Mouse (Mus musculus): ENCODE data around the gene Emid1. TPM values are rescaled to one million over a fixed set of nuclear protein-coding genes. Genes with fewer than 3 reads are reported as not detected.

Gene Emid1
- polyA plus RNA-seq (2014; fragmentation: Nextera tagmentation; extraction: Ambion mirVana), result 9.9 and 11.5 TPM in 2 replicates

GRCm38 (mm10) chr11:5151680-5152337, at the start of gene Emid1:
Gene Emid1 (minus strand): TSS chr11:5152257.
- H3K4me1 ChIP-seq (ENCODE audit: control insufficient read depth, insufficient read depth, low read length), result peaks cover 15% of the 10 kb centered on the region; the same call in 1 of the 2 replicates
- ATAC-seq (ENCODE audit: insufficient number of reproducible peaks, low FRiP score, low TSS enrichment, low read depth) (peak; percentile 32; the same call in 1 of the 2 replicates), DNase-seq (ENCODE audit: low spot score) (peak; percentile 66)
- H3K27me3 ChIP-seq (ENCODE audit: control insufficient read depth, insufficient read depth, low read length), result peaks cover 7% of the 10 kb centered on the region; the same call in 1 of the 2 replicates
- no peaks in the 10 kb centered on the region for H3K9me3 ChIP-seq (ENCODE audit: control insufficient read depth, low read length)
- H3K27ac ChIP-seq (replicated peaks; ENCODE audit: low read depth, low read length), result no peak within 1 kb of the TSS
- peak within 1 kb of the TSS; percentile 79 for H3K4me2 ChIP-seq (ENCODE audit: low read depth, severe bottlenecking)
- peak within 1 kb of the TSS; percentile 76 for H3K9ac ChIP-seq (ENCODE audit: low read length)
- peak within 1 kb of the TSS; percentile 47 for H3K4me3 ChIP-seq (ENCODE audit: low read depth, low read length)
- under 1% methylated on average over 52 of the region's 53 CpGs for WGBS
- no peaks in the 10 kb centered on the region for H3K36me3 ChIP-seq (ENCODE audit: control insufficient read depth, insufficient read depth, low read length)

GRCm38 (mm10) chr11:5199879-5200278, 47.8 kb upstream of the Emid1 start:
- Histone ChIP-seq H3K4me3 (ENCODE audit: low read depth, low read length) (no peak overlapping the region), H3K4me2 (ENCODE audit: low read depth, severe bottlenecking) (no peak overlapping the region), H3K4me1 (ENCODE audit: control insufficient read depth, insufficient read depth, low read length) (no peaks in the 10 kb centered on the region), H3K9me3 (ENCODE audit: control insufficient read depth, low read length) (no peaks in the 10 kb centered on the region), H3K27ac (replicated peaks; ENCODE audit: low read depth, low read length) (no peak overlapping the region), H3K9ac (ENCODE audit: low read length) (no peak overlapping the region), H3K36me3 (ENCODE audit: control insufficient read depth, insufficient read depth, low read length) (no peaks in the 10 kb centered on the region), H3K27me3 (ENCODE audit: control insufficient read depth, insufficient read depth, low read length) (no peaks in the 10 kb centered on the region)
- ATAC-seq (ENCODE audit: insufficient number of reproducible peaks, low FRiP score, low TSS enrichment, low read depth), result no peak
- 90% methylated on average over 2 of the region's 2 CpGs for WGBS
- no peak for DNase-seq (ENCODE audit: low spot score)

GRCm38 (mm10) chr11:5197068-5197467, 45.0 kb upstream of the Emid1 start:
- Histone ChIP-seq H3K27me3 (ENCODE audit: control insufficient read depth, insufficient read depth, low read length) (no peaks in the 10 kb centered on the region), H3K27ac (replicated peaks; ENCODE audit: low read depth, low read length) (no peak overlapping the region), H3K4me1 (ENCODE audit: control insufficient read depth, insufficient read depth, low read length) (peaks cover under 1% of the 10 kb centered on the region; the same call in 1 of the 2 replicates), H3K9me3 (ENCODE audit: control insufficient read depth, low read length) (no peaks in the 10 kb centered on the region), H3K4me3 (ENCODE audit: low read depth, low read length) (no peak overlapping the region), H3K4me2 (ENCODE audit: low read depth, severe bottlenecking) (no peak overlapping the region), H3K36me3 (ENCODE audit: control insufficient read depth, insufficient read depth, low read length) (no peaks in the 10 kb centered on the region), H3K9ac (ENCODE audit: low read length) (no peak overlapping the region)
- ATAC-seq (ENCODE audit: insufficient number of reproducible peaks, low FRiP score, low TSS enrichment, low read depth) (peak; percentile 17; the same call in 1 of the 2 replicates), DNase-seq (ENCODE audit: low spot score) (no peak)
- 83% methylated on average over 5 of the region's 5 CpGs for WGBS

GRCm38 (mm10) chr11:5196583-5196982, 44.5 kb upstream of the Emid1 start:
- H3K4me1 ChIP-seq (ENCODE audit: control insufficient read depth, insufficient read depth, low read length), result peaks cover 4% of the 10 kb centered on the region; the same call in 1 of the 2 replicates
- no peaks in the 10 kb centered on the region for H3K9me3 ChIP-seq (ENCODE audit: control insufficient read depth, low read length)
- no peak overlapping the region for H3K4me2 ChIP-seq (ENCODE audit: low read depth, severe bottlenecking)
- DNase-seq (ENCODE audit: low spot score) (no peak), ATAC-seq (ENCODE audit: insufficient number of reproducible peaks, low FRiP score, low TSS enrichment, low read depth) (peak; percentile 19; the same call in 1 of the 2 replicates)
- 91% methylated on average over 7 of the region's 7 CpGs for WGBS
- H3K27me3 ChIP-seq (ENCODE audit: control insufficient read depth, insufficient read depth, low read length), result no peaks in the 10 kb centered on the region
- no peaks in the 10 kb centered on the region for H3K36me3 ChIP-seq (ENCODE audit: control insufficient read depth, insufficient read depth, low read length)
- no peak overlapping the region for H3K27ac ChIP-seq (replicated peaks; ENCODE audit: low read depth, low read length)
- no peak overlapping the region for H3K9ac ChIP-seq (ENCODE audit: low read length)
- H3K4me3 ChIP-seq (ENCODE audit: low read depth, low read length), result no peak overlapping the region

- H3K36me3 ChIP-seq (ENCODE audit: control insufficient read depth, insufficient read depth, low read length), result no peaks in the 10 kb centered on the region
- WGBS, result 53% methylated on average over 1 of the region's 1 CpGs
- H3K9me3 ChIP-seq (ENCODE audit: control insufficient read depth, low read length), result no peaks in the 10 kb centered on the region
- no peak overlapping the region; the same call in 1 of the 2 replicates for H3K27ac ChIP-seq (replicated peaks; ENCODE audit: low read depth, low read length)
- no peaks in the 10 kb centered on the region for H3K27me3 ChIP-seq (ENCODE audit: control insufficient read depth, insufficient read depth, low read length)
- peaks cover 4% of the 10 kb centered on the region; the same call in 1 of the 2 replicates for H3K4me1 ChIP-seq (ENCODE audit: control insufficient read depth, insufficient read depth, low read length)
- DNase-seq (ENCODE audit: low spot score), result no peak
- H3K4me2 ChIP-seq (ENCODE audit: low read depth, severe bottlenecking), result no peak overlapping the region
- H3K4me3 ChIP-seq (ENCODE audit: low read depth, low read length), result no peak overlapping the region
- ATAC-seq (ENCODE audit: insufficient number of reproducible peaks, low FRiP score, low TSS enrichment, low read depth), result no peak
- peak overlapping the region; percentile 22; the same call in 1 of the 2 replicates for H3K9ac ChIP-seq (ENCODE audit: low read length)
These were observed 41.5 kb upstream of the Emid1 start for GRCm38 (mm10) chr11:5193576-5193881.

- WGBS, result 83% methylated on average over 8 of the region's 8 CpGs
- Histone ChIP-seq H3K27me3 (ENCODE audit: control insufficient read depth, insufficient read depth, low read length) (no peaks in the 10 kb centered on the region), H3K4me2 (ENCODE audit: low read depth, severe bottlenecking) (no peak overlapping the region), H3K9me3 (ENCODE audit: control insufficient read depth, low read length) (no peaks in the 10 kb centered on the region), H3K36me3 (ENCODE audit: control insufficient read depth, insufficient read depth, low read length) (no peaks in the 10 kb centered on the region), H3K27ac (replicated peaks; ENCODE audit: low read depth, low read length) (no peak overlapping the region; the same call in 1 of the 2 replicates), H3K9ac (ENCODE audit: low read length) (peak overlapping the region; percentile 22; the same call in 1 of the 2 replicates), H3K4me3 (ENCODE audit: low read depth, low read length) (no peak overlapping the region), H3K4me1 (ENCODE audit: control insufficient read depth, insufficient read depth, low read length) (peaks cover 4% of the 10 kb centered on the region; the same call in 1 of the 2 replicates)
- ATAC-seq (ENCODE audit: insufficient number of reproducible peaks, low FRiP score, low TSS enrichment, low read depth) (no peak), DNase-seq (ENCODE audit: low spot score) (no peak)
These were observed 41.0 kb upstream of the Emid1 start for GRCm38 (mm10) chr11:5192840-5193575.

- Histone ChIP-seq H3K9ac (ENCODE audit: low read length) (no peak overlapping the region; the same call in 1 of the 2 replicates), H3K4me1 (ENCODE audit: control insufficient read depth, insufficient read depth, low read length) (peaks cover 4% of the 10 kb centered on the region; the same call in 1 of the 2 replicates), H3K9me3 (ENCODE audit: control insufficient read depth, low read length) (no peaks in the 10 kb centered on the region), H3K4me3 (ENCODE audit: low read depth, low read length) (no peak overlapping the region), H3K27ac (replicated peaks; ENCODE audit: low read depth, low read length) (no peak overlapping the region), H3K4me2 (ENCODE audit: low read depth, severe bottlenecking) (no peak overlapping the region), H3K27me3 (ENCODE audit: control insufficient read depth, insufficient read depth, low read length) (no peaks in the 10 kb centered on the region), H3K36me3 (ENCODE audit: control insufficient read depth, insufficient read depth, low read length) (no peaks in the 10 kb centered on the region)
- no peak for ATAC-seq (ENCODE audit: insufficient number of reproducible peaks, low FRiP score, low TSS enrichment, low read depth)
- DNase-seq (ENCODE audit: low spot score), result no peak
- 48% methylated on average over 9 of the region's 9 CpGs for WGBS
These were observed 40.0 kb upstream of the Emid1 start for GRCm38 (mm10) chr11:5192084-5192516.

- Histone ChIP-seq H3K4me1 (ENCODE audit: control insufficient read depth, insufficient read depth, low read length) (peaks cover 6% of the 10 kb centered on the region; the same call in 1 of the 2 replicates), H3K9me3 (ENCODE audit: control insufficient read depth, low read length) (no peaks in the 10 kb centered on the region), H3K27me3 (ENCODE audit: control insufficient read depth, insufficient read depth, low read length) (no peaks in the 10 kb centered on the region), H3K4me3 (ENCODE audit: low read depth, low read length) (no peak overlapping the region), H3K36me3 (ENCODE audit: control insufficient read depth, insufficient read depth, low read length) (no peaks in the 10 kb centered on the region), H3K4me2 (ENCODE audit: low read depth, severe bottlenecking) (no peak overlapping the region), H3K27ac (replicated peaks; ENCODE audit: low read depth, low read length) (peak overlapping the region; percentile 25; the same call in 1 of the 2 replicates), H3K9ac (ENCODE audit: low read length) (no peak overlapping the region)
- ATAC-seq (ENCODE audit: insufficient number of reproducible peaks, low FRiP score, low TSS enrichment, low read depth) (no peak), DNase-seq (ENCODE audit: low spot score) (no peak)
- WGBS, result 75% methylated on average over 9 of the region's 9 CpGs
These were observed 37.3 kb upstream of the Emid1 start for GRCm38 (mm10) chr11:5189239-5189933.
